Mouse (Mus musculus): Measurements from ENCODE around the gene D13Ertd608e. TPM values are rescaled to one million over a fixed set of nuclear protein-coding genes. Genes with fewer than 3 reads are reported as not detected.
"Not testable (repeated sequence)": the region's sequence is repeated elsewhere in the genome, so short reads cannot be mapped to it uniquely, and the experiment has no call there.

D13Ertd608e gene
- not detected in 2 replicates for polyA plus RNA-seq (2012; rRNA removed)

DNA sequence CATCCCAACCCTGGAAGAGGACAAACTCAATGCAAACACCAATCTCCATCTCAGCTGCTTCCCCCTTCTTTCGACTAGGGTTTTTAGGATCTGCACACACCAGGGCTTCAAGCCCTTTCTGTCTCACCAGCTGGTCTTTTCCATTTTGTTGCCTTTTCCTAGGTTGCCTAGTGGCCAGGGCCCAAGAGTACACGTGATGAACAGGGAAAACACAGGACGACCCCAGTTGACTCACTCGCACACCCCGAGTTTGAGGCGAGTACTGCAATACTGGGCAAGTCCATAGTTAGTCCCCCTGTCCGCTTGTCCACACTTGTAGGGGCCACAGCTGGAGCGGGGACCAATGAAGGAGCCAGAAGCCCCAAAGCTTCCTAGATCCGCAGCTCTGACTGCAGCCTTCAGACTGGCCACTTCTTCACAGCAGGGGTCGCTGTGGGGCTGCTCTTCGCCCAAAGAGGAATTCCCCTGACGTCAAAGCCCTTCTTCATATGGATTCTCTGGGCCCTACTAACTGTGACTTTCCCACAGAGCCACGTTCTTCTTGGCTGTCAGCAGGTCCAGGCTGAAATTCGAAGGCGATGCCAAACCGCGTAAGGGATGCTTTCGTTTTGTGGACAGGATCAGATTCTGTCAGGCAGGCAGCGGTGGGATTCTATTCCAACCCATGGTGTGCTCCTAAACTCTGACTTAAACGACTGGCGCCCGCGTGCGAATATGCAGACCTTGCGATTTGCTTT, at the start of gene D13Ertd608e:
D13Ertd608e (plus strand) TSS at position 687 of the 737 bp plus-strand sequence.
- not testable (repeated sequence) for DNase-seq (ENCODE audit: low read depth)

DNA sequence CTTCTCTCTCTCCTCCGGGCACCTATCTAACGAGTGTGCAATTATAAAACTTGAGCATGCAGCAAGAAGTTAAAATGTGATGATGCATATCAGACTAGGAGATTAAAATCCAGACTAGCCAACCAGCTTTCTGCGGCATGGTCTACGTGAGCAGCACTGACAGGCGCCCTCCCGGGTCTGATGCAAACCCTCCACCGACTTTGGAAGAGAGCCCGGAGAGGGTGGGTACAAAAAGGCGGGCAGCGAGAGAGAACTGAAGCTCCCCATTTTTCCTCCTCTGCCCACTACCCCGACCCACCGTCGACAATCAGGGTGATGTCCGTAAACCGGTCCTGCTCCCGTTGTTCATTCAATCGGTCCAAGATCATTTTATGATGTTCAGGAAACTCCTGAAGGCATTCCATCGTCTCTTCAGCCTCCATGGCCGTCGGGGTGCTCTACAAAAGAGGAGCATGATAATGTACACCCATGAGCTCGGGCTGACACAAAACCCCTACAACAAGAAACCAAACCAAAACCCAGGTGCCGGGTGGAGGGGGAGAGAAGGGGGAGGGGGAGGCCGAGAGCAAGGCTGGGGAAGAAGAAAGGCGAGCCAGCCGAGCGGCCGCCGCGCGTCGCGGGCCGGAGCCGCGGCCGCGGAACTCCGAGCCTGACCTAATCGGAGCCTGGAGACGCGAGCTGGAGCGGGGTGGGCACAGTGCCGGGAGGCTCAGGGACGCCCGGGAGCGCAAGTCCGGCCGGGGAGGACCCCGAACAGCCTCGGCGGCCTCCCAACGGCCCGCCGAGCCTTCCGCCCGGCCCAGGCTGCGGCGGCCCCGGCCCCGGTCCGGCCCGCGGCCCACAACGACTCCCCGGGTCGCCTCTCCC, 45.7 kb upstream of the D13Ertd608e start:
- DNase-seq (ENCODE audit: low read depth): no peak

DNA sequence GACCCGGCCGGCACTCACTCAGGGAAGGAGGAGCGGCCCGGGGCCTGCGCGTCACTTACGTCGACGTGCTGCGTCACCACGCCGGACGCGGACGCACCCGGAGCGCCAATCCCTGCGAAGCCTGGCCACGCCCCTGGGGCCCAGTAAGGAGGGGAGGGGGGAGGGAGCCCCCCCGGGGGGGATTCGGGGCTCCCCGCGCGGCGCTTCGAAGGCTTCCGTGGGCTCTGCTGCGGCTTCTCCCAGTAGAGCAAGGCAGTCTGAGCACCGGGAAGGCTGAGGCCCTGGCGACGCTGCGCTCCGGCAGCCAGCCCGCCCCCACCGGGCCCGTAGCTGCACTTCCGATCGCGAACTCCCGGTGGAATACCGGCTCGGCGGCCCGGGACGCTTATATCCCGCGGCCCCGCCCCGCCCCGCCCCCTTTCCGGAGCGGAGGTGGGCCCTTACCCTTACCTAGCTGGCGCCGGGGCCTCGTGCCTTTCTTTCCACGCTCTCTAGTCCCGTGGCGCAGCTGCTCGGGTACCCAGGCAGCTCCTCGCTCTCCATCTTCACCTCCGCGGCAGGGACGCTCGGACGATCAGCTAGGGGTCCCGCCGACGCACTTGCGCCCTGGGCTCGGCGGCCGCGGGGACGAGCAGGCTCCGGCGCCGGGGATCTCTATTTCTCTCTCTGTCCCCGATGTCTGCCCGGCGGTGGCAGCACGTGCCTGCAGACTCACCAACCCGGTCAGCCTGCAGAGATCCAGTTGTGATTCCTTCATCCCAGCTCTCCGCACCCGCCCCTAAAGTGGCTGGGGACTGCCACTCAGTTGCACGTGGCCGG, 44.8 kb upstream of the D13Ertd608e start, which contains the start of gene Zfp131:
Zfp131 (minus strand) TSS at position 129 of the 819 bp plus-strand sequence.
- DNase-seq (ENCODE audit: low read depth): no peak

DNA sequence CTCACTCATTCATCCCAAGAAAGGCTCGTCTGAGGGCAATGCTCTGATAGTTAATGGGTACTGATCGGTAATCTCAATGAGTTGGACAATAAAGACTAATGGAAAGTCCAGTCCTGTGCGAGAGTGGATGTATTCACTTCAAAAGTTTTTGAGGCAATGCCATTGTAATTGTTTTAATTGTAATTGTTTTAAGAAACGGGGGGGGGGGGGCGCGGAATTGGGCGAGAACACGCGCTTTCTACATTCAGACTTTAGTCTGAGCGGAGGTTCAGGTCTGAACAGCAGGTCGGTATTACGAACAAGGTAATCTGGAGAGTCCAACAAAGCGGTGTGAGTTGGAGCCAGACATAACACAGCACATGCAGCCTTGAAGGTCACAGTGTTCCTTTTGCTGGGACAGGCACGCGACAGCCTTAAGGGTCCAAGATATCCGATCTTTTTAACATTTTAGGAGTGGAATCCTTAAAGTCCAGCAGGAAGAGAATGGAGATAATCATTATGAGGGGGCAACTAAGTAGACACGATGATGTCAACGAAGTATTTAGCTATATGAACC, 44.1 kb upstream of the D13Ertd608e start:
- no peak for DNase-seq (ENCODE audit: low read depth)

DNA sequence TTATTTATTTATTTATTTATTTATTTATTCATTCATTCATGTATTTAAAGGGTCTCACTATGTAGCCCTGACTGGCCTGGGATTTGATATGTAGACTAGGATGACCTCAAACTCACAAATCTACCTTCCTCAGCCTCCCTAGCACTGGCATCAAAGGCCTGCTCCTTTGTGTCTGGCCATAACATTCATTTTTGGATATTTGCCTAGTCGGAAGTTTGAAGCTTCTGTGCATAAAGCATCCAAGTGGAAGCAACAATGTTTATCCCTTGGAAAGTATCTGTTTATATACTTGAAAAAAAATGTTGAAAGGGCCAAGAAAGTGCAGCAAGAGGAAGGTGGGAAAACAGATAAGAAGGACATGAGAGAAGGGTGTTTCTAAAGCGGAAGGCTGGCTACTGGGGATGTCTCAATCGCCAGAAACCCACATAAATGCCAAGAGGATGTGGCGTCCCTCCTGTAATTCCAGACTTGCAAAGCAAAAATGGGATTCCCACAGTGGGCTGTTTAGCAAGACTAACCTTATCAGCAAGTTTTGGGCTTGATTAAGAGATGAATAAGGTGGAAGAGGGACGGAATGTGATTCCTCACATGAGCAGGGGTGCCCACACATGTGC, 42.9 kb upstream of the D13Ertd608e start:
- no peak for DNase-seq (ENCODE audit: low read depth)

DNA sequence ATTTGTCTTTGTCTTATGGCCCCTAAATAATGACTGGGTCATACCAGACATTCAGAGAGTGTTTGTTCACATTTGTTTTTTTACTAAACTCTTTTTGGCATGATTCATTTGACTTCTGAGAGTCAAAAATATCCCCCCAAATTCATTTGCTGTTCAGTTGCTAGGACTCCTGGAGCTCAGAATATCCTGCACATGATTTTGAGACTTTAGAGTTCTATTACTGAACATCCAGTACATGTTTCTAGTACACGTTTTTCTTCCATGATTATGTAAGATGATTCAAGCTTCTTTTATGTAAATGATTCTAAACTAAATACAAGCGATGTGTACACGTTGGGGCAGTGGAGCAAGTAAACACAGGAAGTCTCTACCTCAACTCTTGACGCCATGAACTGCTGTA, 38.1 kb upstream of the D13Ertd608e start:
- DNase-seq (ENCODE audit: low read depth): no peak

DNA sequence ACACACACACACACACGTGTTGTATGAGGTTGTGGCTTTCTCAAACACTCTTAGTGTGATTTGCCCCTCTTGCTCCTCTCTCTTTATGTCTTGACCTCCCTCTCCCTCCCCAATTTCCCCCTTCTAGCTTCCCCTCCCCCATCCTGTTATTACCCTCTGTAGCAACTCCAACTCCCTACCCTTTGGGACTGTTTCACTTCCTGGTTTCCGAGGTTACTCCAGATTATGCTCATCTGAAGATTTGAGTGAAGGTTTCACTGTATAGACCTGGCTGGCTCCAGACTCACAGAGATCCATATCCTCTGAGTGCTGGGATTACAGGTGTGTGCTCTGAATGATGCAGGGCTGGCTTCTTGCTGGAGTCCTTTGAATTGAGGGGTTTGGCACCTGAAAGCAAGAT, 26.9 kb upstream of the D13Ertd608e start:
- DNase-seq (ENCODE audit: low read depth): no peak

DNA sequence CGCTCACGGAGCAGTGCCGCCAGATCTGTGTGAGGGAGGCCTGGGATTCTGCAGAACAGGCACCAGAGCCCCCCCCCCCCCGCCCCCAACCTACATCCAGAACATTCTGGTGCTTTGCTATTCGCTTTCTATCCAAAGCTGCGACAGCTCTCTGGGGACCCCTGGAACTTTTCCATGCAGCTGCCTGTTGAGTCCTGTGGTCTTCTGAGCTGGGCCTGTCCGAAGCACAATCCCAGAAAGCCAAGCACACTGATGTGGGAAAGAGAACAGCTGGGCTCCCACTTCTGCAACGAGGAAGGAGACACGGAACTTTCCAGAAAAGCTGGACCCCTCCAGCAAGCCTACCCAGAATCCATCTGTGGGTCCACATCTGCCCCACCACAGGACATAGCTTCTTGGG, 25.8 kb upstream of the D13Ertd608e start:
- DNase-seq (ENCODE audit: low read depth): no peak

DNA sequence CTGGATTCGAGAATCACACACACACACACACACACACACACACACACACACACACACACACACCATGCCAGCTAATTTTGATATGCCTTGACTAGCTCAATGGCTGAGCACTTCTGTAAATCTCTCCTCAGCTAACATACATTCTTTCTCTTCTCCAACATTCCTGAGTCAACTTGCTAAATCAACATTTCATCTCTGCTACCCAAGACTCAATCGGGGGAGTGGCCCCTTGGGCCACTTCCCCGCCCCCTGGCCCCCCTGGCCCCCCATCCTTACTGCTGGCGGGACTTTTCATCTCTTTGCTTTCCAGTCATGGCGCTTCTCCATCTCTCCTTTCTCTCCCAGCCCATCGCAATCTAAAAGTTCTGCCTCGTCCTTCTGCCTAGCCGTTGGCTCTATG, 19.0 kb upstream of the D13Ertd608e start:
- DNase-seq (ENCODE audit: low read depth): no peak

DNA sequence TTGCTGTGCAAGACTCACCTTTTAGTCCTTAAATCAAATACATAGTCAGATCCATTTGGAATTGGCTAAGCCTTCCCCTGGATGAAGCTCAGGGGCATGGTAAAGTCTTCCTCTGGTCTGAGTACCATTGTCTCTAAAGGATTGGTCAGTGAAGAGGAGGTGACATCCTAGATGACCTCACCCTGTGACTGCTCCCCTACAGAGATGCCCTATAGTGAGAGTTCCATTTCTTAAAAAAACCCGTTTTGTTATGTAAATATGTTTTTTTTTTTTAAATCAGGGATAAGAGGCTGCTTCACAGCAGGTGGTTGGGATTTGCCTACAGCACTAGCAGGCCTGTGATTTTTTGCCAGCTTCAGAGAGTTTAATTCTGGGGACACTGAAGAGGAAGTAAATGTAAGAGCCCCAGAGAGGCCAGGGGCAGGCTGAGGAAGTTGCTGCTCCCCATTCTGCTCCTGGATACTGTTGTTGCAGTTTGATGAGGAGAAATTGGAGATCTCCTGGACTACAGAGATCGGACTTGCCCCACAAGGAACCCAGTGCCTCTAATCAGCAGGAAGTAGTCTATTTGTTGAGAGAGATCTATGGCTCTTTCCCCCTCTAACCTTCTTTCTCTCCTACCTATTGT, 18.1 kb upstream of the D13Ertd608e start:
- DNase-seq (ENCODE audit: low read depth): no peak

DNA sequence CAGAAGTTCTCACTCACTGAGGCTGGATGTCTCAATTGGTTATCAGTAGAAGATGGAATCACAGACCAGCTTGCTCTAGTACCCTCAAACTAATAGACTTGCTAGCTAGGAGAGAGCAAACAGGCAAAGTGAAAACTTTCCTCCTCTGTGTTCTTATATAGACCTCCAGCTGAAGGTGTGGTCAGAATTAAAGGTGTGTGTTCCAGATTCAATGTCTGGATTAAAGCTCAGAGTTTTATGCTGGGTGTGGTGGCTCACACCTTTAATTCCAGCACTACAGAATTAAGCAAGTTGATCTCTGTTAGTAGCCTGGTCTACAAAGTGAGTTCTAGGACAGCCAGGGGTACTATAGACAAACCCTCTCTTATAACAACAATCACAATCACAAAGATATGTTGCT, 5.7 kb upstream of the D13Ertd608e start, which contains the start of gene AF067063:
AF067063 (minus strand) TSS at position 101 of the 400 bp plus-strand sequence.
- DNase-seq (ENCODE audit: low read depth): not testable (repeated sequence)

DNA sequence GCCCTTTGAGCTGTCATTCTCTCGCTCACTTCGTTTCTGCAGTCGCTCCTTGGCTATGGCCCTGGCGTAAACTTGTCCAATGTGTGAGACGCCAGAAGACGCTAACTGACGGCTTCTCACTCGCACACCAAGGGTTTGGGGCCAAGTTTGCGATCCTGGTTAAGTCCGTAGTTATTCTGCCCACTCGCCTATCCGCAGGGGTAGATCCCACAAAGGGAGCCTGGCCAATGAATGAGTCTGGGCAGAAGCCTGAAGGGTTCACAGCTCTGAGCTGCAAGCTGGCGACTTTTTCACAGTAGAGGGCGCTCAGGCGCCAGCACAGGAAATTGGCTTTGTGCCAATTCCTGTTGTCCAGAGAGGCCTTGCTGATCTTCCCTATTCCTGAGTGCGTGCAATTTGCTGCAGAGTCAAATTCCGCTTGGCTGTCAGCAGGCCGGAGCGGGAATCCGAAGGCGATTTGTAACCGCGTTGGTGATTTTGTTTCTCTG, 562 bp downstream of the D13Ertd608e start:
- not testable (repeated sequence) for DNase-seq (ENCODE audit: low read depth)

DNA sequence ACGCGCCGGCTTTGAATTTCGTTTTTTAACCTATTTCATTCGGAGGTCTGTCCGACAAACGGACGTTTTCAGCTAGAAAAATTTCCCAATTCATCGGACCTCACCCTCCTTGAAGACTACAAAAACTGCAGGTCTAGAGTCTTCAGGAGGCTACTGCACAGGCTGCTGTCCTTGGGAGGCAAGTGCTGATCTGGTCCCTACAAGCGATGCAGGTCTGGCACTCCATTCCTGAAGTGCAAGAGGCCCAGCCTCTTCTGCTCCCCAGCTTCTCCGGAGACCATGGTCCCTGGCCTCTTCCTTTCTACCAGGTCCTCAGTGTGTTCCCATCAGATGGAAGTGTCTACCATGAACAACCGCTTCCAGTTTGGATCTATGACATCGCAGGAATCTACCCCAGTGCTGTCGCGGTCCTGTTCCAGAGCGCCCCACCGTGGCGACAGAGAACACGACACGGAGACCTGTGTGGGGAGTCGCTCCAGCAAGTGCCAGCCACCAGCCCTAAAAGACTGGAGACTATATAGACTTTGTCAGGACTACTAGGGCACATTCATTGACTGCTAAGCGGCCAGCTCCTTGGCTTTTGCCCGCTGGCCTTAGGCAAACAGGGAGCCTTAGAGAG, 2.0 kb downstream of the D13Ertd608e start:
- DNase-seq (ENCODE audit: low read depth): not testable (repeated sequence)

DNA sequence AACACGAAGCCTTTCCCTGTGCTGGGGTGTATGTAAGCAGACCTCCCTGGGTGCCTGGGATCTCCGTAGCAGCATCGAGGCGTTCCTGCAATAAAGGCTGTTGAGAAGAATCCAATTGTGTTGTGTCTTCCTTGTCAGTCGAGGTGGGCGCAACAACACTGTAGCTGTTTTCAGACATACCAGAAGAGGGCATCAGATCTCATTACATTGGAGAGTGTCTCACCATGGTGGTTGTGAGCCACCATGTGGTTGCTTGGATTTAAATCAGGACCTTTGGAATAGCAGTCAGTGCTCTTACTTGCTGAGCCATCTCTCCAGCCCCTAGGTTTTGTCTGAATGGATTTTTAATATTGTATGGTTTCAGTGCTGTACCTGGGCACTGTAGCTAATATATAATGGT, 4.2 kb downstream of the D13Ertd608e start:
- DNase-seq (ENCODE audit: low read depth): not testable (repeated sequence)

DNA sequence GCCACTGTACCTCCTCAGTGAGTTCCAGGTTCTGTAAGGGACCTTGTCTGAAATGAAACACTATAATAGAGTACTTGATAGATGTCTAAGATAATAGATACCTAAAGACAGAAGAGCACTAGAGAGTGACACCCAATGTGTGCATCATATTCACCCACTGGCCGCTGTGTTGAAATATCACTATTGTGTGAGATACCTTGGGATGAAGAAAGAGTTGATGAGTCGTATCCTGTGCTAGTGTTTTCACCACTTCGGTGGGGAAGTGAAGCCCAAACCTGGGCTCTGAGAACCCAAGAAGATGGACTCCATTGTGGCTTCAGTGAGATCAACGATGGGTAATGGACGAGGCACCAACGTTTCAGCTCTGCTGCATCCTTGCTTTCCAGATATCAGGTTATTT, 26.6 kb downstream of the D13Ertd608e start:
- not testable (repeated sequence) for DNase-seq (ENCODE audit: low read depth)

DNA sequence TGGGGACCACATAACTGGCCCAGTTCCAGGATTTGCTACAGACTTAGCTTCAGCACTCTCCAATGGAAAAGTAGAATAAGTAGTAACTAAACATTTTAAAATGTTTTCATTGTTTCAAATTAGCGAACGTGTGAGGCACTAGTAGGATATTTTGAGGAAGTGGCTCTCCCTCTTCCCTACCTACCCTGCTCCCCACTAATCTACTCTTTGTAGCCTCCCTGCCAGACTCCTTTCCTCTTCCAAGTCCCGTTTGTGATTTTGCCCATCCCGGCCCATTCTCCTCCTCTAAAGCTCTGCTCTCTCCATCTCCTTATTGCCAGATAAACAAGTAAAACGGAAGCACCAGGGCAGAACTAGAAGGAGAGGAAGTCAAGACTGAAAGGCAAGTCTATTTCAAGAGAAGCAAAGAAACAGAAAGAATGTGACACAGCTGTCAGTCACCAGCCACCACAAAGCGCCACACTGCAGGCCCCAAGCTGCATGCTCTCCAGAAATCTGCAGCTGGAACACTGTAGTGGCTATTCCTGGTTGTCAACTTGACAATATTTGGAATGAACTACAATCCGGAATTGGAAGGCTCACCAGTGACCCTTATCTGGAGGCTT, 28.7 kb downstream of the D13Ertd608e start:
- DNase-seq (ENCODE audit: low read depth): not testable (repeated sequence)

DNA sequence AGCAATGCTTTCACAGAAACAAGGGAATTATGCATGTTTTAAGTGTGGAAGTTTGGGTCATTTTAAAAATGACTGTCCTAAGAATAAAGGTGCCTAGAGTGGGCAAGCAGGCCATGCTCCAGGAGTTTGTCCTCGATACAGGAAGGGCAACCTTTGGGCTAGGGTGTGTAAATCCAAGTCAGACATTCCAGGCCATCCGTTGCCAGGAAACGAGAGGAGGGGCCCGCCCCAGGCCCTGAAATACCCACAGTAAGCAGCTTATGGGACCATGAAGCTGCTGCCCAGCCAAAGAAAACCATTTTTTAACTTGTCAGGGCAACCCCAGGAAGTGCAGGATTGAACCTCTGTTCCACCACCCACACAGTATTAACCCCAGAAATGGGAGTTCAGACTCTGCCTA, 51.1 kb downstream of the D13Ertd608e start:
- DNase-seq (ENCODE audit: low read depth): not testable (repeated sequence)

DNA sequence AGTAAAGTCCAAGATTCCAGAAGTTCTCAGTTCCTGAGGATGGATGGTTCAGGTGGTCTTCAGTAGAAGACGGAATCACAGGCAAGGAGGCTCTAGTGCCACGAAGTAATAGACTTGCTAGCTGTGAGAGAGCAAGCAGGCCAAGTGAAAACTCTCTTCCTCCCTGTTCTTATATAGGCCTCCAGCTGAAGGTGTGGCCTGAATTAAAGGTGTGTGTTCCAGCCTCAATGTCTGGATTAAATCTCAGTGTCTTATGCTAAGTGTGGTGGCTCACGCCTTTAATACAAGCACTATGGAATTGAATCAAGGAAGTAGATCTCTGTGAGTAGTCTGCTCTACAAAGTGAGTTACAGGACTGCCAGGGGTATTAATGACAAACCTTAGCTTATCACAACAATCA, 58.9 kb downstream of the D13Ertd608e start, which contains the start of gene Tcstv1:
Tcstv1 (minus strand) TSS at position 101 of the 400 bp plus-strand sequence.
- DNase-seq (ENCODE audit: low read depth): not testable (repeated sequence)

Data from gonadal fat pad, adult 2 months (tissue).